Mouse (Mus musculus): ENCODE data around the gene Ezr.

DNA sequence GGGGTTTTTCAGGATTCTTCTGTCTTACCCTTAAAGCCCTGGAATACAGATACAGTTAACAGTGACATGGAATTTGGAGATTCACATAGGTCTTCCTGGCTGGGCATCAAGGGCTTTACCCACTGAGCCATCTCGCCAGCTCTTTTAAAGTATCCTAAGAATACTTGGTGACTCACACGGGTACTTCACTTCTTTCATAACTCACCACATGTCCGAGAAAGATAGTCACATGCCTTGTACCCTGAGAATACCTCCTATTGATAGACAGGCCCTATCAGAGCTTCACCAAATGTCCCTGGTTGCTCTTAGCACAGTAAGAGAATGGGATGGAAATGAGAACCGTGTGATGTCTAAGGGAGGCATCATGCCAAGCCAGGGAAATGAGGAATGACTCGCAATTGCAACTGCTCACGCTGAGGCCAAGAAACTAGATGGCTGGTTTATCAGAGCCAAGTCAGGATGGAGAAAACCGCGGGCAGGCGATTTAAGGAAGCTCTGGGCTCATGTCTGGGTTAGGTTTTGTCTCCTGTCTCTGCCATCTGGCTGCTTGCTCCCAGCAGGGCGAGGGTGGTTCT is 44.7 kb upstream of the Ezr start:
- TF ChIP-seq GATA1 (IDR thresholded peaks at IDR 0.05; ENCODE audit: borderline replicate concordance, low read length) (no peak), FLI1 (IDR thresholded peaks at IDR 0.05; ENCODE audit: low read length) (no peak)

Data from megakaryocyte, embryonic 14.5 days (primary cell).